Mouse (Mus musculus) lung, postnatal 25 days (tissue): ENCODE results near the gene Amfr.

Source experiments
- DNase-seq: peaks from one replicate; pipeline ENCODE4 v3.0.0; 2022; ENCODE audit warnings: low spot score

Gene Amfr

GRCm38 (mm10) chr8:93981679-93982215, 30.9 kb downstream of the Amfr start:
- DNase-seq, result no peak

GRCm38 (mm10) chr8:93980141-93980540, 32.5 kb downstream of the Amfr start:
- DNase-seq, result no peak

GRCm38 (mm10) chr8:93976446-93977211, 36.0 kb downstream of the Amfr start:
- no peak for DNase-seq

- no peak for DNase-seq
Measured at GRCm38 (mm10) chr8:93975358-93975757, 37.3 kb downstream of the Amfr start.

GRCm38 (mm10) chr8:93974602-93975186, 37.9 kb downstream of the Amfr start:
- DNase-seq, result peak; percentile 75

- no peak for DNase-seq
Measured at GRCm38 (mm10) chr8:93973831-93974375, 38.7 kb downstream of the Amfr start.

- DNase-seq, result no peak
Measured at GRCm38 (mm10) chr8:93972971-93973734, 39.5 kb downstream of the Amfr start.

- DNase-seq, result no peak
Measured at GRCm38 (mm10) chr8:93972211-93972610, 40.4 kb downstream of the Amfr start.

GRCm38 (mm10) chr8:93971451-93971850, 41.2 kb downstream of the Amfr start:
- no peak for DNase-seq

GRCm38 (mm10) chr8:93969626-93970340, 42.9 kb downstream of the Amfr start:
- no peak for DNase-seq

GRCm38 (mm10) chr8:93968293-93968692, 44.3 kb downstream of the Amfr start:
- no peak for DNase-seq

- no peak for DNase-seq
Measured at GRCm38 (mm10) chr8:93960909-93961308, 51.7 kb downstream of the Amfr start.

GRCm38 (mm10) chr8:93958402-93958801, 54.2 kb downstream of the Amfr start:
- DNase-seq, result no peak

- DNase-seq, result no peak
Measured at GRCm38 (mm10) chr8:93952511-93952910, 60.1 kb downstream of the Amfr start.

- DNase-seq, result no peak
Measured at GRCm38 (mm10) chr8:93950133-93950532, 62.5 kb downstream of the Amfr start.

- no peak for DNase-seq
Measured at GRCm38 (mm10) chr8:93946397-93946796, 66.2 kb downstream of the Amfr start.

GRCm38 (mm10) chr8:93945781-93946180, 66.9 kb downstream of the Amfr start:
- DNase-seq, result no peak

GRCm38 (mm10) chr8:93941636-93942054, 71.0 kb downstream of the Amfr start:
- DNase-seq, result no peak

GRCm38 (mm10) chr8:93940542-93941423, 71.9 kb downstream of the Amfr start:
- DNase-seq, result no peak

- no peak for DNase-seq
Measured at GRCm38 (mm10) chr8:93938193-93938592, 74.4 kb downstream of the Amfr start.

- DNase-seq, result no peak
Measured at GRCm38 (mm10) chr8:93933288-93933687, 79.4 kb downstream of the Amfr start.
